Mouse (Mus musculus): ENCODE measurements at regions not wholly inside any gene's neighbourhood (a gene's known extent, or its start where the extent isn't known, plus 50 kb on each side); places are given as distances from the start of the nearest gene placed in this dataset.

DNA sequence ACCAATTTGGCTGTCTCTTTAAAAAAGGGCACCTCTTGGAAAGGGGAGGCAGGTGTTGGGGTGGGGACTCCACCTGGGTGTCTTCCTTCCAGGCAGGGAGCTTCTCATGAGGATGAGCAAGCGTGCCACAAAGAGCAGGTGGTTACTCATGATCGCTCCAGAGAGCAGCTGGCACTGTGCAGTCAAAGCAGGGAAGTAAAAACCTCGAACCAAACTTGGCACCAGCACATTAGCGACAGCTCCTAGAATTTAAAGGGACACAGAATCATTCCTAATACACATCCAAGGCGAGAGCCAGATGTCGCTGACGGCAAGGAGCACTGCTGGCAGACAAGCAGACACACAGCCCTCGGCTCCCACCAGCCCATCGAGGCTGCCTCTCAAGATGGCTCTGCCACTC lies 70.4 kb downstream of the Irx5 start:
- peak; percentile 6 to 14 for DNase-seq

DNA sequence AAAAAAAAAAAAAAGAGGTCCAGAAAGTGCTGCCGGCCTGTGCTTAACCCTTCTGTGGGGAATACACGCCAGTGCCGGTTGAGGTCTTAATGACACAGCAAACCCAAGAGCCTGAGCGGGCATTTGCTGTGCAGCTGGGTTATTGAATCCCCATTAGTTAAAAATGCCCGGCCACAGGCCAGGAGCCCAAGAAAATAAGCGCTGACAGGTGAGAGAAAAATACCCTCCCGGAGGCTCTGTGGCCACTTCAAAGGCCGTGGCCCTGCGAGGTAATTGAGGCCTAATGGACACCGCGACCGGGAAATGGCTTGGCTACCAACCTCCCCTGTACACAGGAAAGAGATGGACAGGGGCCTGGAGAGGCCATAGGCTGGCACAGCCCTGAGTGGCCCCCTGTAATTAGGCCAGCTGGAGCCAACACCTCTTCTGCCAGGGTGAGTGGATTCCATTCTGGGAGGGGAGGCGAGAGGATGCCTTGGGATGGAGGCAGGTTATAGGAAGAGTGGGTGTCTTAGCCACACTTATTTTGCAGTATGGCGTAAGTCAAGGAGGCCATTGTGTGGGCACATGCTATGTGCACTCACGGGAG lies 79.7 kb downstream of the Irx5 start:
- DNase-seq: no peak

DNA sequence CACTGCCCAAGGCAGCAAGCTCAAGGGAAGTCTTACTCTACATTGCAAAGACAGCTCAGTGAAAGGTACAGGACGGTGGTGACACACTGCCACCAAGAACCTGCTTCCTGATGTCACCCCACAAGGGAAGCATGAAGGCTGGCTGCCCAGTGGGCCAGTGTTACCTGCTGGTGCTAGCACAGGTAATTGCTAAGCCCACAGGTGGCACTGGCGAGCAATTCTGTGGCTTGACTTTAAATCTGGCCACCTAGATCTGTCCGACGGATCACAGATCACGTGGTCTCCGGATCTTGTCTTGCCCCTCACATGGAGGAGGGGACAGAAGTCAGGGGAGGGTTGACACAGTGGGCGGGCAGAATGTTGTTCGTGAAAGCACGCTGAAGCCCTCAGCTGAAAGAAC lies 80.9 kb downstream of the Irx5 start:
- DNase-seq: peak; percentile 10 to 57

DNA sequence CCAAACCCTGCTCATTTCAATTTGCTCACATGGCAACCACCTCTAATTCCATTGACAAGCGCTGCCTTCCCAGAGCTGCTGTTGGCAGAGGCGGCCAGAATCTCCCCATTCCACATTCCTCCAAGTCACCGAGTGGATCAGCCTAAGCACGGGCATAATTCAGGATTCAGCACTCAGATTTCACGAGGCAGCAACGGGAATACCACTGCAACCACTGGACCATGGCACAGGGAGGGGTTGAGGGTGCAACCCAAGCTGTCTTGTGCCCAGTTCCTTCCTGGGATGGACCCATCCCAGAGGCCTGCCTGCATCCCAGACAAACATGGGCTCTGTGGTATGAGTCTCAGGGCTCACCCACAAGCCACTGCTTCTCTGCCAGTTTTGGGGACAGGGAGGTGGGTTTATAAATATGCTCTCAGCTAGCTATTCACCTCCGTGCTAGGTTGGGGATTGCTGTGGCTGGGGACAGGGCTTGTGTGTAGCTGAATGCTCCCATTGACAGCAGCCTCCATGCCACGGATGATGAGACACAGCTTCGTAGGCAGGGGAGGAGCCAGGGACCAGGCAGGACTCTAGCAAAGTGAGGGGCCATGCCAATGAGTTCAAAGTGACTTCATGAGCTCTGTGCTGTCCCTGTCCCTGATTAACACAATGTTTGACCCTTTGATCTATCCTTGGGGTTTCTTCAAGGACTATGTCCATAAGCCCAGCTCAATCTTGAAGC lies 82.5 kb downstream of the Irx5 start:
- DNase-seq: peak; percentile 24 to 34

DNA sequence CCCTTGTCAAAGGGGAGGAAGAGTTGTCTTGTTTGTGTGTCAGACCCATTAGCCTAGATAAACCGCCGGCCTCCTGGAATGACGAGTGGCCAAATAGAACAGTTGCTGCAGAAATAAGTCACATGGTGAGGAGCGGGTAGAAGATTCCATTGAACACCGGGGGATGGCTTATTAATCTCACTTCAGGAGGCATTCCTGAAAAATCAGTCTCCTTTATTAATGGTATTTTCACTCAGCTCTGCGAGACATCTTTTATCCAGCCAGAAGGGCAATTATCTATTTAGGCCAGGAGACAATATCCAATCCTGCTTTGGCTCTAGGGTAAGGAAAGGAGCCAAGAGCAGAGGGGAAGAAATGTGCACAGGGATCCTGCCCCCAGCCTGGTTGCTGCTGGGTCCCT lies 84.7 kb downstream of the Irx5 start:
- DNase-seq: no peak

DNA sequence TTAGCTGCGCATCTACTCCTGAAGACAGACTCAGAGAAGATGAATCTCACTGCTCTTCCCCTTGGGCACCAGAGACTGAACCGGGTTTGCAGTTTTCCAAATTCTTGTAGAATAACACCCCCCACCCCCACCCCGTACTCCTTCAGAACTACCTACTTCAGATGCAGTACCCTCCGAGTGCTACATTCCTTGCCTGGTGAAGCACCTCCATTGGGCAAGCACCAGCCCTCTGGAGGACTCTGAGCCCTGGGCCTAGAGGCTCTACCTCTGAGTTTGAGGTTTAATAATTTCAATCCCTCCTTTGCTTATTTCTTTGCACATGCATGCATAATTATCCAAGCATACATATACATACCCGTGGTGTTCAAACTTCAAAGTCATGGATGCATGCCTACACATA lies 101.9 kb downstream of the Irx5 start:
- DNase-seq: no peak

DNA sequence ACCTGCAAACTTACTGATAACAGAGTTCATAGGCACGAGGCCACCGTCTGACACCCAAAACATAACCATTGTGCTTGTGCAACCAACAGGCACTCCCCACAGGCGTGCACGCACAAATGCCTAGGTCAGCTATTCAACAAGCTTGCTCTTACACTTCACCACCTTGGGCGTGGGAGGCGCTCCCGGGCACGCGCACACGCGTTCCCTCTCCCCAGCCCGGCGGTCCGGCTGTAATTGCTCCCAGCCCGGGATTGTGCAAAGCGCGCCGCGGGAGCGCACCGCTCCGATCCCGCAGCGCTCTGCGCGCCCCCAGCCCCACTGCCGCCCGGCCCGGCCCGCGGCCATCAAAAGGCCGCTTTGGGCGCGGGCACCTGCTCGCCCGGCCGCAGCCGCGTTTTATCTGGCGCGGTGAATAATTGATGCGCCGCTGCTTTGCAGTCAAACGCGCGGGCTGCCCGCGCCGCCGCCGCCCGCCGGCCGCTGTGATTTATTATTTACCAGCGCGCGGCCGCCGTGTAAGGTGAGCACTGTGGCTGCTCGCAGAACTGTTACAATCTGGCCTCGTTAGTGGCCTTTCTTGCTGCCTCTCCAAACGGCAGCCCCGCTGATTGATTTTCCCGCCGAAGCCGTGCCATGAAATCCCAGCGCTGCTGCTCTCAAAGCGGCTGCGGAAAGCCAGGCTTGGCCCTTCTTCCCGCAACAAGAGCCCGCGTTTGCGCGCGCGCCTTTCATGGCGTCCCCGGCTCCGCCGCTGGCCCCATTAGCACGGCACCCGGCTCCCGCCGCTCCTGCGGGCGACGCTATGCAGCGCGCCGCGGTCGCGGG lies 102.9 kb downstream of the Irx5 start:
- DNase-seq: peak in 1 of 2 experiments; percentile 19

DNA sequence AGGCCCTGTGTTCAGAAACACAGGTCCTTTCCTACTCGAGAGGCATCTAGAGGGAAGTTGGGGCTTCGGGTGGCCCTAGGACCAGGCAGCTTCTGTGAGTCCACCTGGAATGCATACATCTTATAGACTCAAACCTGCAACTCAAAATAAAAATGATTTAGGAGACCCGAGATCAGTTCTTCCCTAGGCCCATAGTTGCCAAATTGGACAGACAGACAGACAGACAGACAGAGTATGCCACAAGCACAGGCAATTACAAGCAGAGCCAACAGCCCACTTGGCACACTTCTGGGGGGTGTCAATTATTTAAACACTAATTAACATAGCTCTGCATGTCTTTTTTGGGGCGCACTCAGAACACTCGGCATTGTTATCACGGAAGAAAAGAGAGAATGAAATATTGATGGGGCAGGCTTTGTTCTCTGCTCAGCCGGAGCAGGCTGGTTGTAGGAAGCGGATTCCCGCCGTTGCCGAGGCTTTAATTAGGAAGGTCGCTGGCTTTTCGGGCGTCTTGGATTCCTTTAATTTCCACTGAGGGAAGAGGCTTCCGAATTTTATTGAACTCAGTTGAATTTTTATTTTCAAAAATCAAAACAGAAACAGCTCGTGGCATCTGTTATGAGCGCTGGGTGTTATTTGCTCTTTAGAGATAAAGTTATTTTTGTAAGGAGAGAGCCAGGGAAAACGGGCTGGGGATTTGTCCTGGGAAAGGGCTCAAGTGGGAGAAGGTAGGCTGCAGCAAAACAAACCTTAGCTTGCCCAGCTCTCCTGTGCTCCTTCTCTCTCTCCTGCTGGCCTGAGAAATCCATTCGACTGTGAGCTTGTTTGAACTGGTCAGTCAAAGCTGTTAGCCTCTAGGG lies 111.9 kb downstream of the Irx5 start:
- no peak for DNase-seq

DNA sequence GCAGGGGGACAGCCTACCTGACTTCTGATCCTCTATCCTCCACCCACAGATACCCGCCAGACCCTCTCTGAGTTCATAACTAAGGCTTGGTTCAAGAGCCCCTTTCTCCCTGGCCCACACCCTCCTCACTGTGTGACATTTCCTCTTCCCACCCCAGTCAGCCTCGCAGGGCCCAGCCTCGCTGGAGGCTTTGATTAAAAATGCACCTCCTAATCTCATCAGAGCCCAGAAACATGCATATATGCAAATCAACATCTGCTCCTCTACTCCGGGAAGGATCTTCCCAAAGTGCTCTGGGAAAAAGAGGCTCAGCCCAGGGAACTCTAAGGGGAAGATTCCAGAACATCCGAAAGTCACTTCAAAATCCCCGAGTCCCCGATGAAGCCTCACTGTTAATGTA lies 114.8 kb downstream of the Irx5 start:
- no peak for DNase-seq

DNA sequence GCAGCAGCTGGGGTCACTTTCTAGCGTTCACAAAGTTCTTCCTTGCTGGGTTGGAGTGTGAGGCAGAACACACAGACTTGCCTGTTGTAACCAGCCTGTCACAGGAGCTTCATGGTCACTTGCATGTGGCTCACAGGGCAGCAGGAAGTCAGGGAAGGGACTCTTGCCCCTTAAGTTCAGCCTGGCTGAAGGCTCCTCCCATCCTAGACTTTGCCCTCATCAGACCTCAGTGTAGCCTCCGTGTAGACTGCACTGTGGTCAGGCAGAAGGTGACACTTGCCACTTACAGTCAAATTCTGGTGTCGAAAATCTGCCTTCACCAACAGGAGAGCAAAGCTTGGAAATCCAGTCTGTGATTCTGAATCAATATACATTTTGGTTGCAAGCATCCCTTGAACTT lies 115.4 kb downstream of the Irx5 start:
- DNase-seq: peak; percentile 49 to 66

DNA sequence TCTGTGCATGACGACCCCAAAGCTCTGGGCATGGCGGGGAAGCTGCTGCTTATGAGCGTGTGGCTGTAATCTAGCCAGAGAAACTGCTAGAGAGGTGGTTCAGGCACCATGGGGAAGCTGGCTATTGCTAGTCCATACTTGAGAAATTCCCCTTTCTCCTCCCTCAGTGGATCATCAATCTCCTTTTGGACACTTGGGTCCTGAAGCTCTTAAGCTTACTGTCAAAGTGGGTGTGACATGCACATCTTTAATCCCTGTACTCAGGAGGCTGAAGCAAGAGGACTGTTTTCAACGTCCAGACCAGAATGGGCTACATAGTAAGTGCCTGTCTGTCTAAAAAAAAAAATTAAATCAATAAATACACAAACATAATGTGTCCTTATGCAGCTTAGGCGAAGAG lies 125.0 kb downstream of the Irx5 start:
- DNase-seq: no peak

DNA sequence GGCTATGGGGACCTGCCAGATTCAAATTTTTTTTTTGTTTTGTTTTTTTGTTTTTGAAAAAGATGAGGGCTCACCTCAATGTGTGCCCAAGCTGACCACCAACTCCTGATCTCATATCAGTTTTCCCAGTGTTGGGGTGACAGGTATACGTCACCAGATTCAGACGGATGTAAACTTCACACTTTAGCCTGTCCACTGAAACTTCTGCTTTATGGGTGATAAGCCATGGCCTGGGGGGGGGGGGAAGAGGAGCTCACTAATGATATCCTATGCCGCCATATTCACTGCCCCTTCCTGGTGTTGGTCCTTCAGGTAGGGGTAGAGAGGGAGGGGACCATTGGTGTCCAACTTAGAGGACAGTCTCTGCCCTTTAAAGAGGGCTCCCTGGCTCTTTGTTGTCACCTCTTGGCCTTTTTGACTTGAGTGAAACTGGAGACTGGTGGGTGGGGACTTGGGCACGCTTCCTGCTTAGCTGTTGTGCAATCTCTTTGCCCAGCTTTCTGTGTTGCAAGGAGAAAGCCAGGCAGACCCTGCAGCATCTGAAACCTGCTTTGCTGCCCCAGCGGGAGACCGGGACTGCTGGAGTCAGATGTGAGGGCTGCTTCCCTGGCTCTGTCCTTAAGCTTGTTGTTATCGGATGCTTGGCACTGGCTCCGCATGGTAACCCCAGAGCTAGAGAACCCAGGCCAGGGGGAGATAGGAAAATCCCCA lies 125.8 kb downstream of the Irx5 start:
- DNase-seq: no peak

DNA sequence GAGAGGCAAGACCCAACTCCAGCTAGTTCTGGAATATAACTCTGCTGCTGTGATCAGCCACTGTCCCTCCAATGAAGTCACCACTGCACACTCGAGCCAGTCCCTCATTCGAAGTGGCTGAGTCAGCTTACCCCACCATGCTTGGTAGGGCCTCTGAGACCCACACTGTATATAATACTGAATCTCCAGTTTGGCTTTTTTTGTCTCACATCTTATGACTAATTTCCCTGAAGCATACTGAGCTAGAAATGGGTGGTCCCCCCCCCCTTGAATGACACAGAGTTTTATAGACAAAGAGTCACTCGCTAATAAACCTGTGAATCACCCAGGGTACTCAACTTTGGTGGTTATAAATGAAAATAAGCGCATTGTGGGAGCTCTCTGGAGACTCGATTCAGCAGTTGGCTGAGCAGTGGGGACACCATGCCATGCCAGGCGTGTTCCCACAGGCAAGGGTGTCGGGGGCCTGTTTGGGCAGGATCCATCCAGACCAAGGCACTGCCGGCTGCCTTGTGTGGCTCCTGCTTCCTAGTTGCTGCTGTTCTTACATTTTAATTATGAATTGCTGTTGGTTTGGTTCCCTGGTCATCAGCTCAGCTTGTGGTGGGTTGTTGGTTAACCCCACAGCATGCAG lies 131.2 kb downstream of the Irx5 start:
- DNase-seq: no peak

DNA sequence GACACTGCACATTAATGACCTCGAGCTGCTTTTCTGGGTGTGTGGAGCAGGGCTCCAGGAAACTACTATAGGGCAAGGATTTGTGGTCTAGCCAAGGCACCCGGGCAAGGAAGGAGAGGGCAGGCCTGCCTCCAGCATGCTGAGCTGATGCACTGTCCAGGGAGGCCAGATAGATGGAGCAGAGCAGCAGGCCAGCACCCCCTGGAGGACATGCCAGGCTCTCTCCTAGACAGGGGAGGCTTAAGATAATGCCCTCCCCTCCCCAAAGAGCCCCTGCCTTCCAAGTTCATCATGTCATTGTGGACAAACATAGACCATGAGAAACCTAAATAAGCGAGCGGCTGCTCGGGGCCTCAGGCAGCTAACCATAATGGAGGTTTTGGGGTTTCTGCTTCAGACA lies 134.1 kb downstream of the Irx5 start:
- peak in 1 of 2 experiments; percentile 24 for DNase-seq

DNA sequence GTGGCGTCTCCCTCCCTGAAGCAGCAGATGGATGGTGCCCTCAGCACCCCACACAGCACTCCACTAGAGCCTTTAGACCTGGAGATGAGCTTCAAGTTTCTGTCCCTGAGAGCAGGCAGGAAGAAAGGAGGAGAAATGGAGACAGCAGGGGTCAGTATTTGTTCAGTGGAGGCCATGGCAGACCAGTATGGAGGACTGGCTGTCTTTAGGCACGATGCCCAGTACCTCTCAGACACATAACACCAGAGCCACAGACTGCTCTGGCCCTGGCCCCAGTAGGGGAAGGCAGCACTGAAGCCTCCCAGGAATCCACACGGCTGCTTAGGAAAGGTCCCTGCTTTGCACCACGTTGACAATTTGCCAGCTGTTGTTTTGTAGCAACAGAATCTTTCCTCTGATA lies 136.0 kb downstream of the Irx5 start:
- no peak for DNase-seq

DNA sequence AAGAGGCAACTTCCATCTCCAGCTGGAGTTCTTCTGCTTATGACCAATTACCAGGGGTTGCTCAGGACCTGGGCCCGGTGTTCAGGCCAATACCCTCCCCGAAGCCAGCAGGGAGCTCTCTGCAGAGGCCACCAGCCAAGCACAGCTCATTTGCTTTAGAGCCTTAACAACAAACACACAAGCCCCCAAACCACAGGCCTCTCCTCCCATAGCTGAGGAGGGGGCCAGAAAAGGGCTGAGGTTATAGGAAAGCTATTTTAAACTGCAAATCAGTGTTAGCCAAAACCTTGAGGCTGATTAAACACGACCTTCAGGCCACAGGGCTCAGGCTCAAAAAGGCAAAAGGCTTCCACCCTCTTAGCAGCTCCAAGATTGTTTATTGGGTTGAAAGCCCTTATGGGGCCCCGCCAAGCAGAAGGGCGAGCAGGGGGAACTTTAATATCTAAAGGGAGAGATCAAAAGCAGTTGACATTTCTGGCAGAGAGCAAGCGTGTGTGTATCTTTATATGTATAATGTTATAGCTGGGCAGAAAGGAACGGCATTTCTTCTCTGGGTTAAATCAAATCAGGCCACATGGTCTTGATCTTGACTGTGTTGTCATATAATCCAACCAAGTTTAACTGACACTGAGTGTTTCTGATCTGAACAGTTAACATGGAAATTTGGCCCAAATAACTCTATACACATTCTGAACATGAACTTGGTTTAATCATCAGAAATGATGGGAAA lies 148.3 kb downstream of the Irx5 start:
- no peak for DNase-seq

DNA sequence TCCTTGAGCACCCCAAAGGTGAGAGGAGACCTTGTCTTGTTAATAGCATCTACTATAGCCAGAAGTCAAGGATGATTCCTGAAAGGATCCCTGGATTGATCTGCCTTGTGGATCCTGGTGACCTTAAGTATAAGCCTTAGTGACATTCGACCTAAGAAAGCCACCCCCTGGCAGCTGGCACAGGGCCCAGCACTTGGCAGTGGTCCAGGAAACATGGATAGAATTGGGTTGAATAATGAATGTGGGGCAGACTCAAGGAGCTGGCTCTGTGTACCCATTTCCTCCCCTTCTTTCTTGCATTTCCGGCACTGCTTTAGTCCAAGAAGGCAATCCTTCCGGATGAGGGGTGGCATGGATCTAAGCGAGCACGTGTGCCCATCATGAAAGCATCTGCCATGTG lies 149.0 kb downstream of the Irx5 start:
- peak in 1 of 2 experiments; percentile 6 for DNase-seq

DNA sequence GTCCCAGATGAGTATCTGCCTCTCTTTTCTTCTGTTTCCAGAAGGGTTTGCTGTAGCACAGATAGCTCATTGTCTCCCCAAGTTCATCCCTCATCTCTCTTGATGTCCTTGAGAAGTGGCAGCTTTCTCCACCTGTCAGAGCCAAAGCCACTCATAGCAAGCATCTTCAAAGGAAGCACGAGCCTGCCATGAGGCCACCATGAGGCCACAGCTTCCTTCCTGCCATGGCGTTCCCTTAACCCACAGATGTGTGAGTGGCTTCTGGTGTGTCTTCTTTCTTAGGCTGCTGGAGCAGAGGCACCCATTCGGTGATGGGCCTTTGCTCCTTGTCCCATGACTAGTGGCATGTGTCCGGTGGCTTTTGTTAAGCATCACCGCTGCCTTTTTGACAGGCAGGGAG lies 149.5 kb downstream of the Irx5 start:
- no peak for DNase-seq

DNA sequence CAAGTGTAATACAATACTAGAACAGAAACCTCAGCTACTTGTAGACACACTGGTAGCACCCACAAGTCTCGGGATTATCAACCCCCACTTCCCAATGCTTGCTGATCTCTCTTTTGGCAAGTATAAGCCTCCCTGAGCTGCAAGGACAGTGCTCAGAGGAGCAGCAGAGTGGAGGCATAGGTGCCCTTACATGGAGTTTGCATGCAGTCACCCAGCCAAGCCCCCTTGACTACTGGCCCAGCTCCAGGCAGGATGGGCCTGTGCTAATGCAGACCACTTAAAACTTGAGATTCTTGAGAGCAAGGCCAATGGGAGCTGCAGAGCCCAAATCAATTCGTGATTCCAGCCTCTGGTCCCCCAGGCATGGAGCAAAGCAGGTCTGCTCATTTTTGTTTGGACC lies 158.0 kb downstream of the Irx5 start:
- DNase-seq: no peak

DNA sequence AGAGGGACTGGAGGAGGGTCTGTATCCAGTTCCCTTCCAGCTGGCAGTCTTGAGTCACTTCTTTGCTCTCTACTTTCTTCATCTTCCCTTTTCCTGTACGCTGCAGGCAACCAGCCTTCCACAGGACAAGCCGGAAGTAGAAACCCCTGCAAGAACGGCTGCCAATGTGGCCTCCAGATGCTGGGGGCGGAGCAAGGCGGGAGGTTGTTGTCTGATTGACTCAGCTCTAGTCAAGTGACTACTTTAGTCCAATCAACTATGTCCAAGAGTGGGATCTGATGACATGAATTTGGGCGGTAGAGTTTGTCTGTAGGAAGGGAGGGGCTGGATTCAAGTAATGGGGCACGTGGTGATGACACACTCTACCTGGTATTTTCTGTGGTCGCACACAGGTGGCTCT lies 156.1 kb upstream of the Irx6 start:
- DNase-seq: no peak

DNA sequence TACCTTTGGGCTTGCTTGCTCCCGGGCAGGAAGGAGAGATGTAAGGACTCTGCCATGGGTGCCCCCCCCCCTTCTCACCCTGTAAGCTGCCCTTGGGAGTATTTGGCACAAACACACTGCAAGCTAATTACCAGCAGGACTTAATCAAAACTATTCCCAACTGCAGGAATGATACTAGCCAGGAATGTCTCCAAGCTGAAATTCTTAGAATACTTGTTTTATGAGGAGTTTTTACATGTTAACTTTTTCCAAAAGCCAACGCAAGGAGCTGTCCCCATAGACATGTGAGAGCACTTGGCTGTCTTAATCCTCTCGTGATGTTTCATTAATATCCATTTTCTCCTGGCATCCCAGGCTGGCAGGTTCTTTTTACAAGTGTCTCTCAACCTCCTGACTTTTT lies 155.6 kb upstream of the Irx6 start:
- DNase-seq: no peak
